Mouse (Mus musculus): ENCODE measurements around the gene Fgfr1op.

Gene Fgfr1op

GRCm38 (mm10) chr17:8232089-8232488, 66.8 kb downstream of the Fgfr1op start:
- no peak for DNase-seq

DNA sequence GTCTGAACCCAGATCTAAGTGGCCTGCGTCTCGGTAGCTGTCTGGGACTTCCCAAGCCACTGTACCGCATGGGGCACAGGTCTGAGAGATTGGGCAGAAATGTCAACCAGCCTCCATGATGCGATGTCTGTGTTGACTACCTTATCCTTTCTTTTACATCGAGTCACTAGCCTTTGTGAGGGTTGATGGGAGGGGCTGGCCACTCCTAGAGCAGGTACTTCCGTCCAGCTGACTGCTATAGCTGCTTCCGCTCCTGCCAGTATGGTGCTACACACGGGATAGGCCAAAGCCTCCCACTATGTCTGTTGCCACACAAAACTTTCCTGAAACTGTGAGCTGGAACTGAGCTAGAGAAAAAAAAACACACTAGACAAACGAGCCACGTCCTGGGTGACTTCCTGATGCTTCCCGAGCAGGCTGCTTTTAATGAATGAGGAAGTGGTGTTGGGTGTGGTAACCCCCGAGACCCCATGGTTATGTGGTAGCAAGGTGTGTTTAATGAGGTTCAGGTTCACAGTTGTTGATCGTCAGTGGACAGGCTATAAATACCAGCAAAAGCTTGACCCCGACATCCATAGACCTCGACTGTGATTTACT, 68.4 kb downstream of the Fgfr1op start:
- DNase-seq = no peak

DNA sequence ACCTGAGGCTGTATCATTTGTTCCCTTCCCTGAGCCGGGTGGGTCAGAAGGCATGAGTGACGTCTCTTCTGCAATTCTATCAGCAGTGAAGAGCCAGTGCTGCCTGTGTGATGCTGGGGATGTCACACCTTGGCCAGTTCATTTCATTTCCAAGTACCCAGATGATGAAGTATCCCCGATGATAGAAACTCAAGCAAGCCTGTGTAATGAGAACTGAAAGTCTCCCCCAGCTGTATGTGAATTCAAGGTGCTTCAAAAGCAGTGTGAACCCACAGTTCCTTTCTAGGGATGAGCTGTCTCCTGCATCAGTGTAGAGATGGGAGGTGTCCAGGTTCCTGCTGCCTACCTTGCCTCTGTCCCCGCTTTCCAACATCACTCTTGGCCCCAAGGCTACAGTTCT, 69.2 kb downstream of the Fgfr1op start:
- no peak for DNase-seq

DNA sequence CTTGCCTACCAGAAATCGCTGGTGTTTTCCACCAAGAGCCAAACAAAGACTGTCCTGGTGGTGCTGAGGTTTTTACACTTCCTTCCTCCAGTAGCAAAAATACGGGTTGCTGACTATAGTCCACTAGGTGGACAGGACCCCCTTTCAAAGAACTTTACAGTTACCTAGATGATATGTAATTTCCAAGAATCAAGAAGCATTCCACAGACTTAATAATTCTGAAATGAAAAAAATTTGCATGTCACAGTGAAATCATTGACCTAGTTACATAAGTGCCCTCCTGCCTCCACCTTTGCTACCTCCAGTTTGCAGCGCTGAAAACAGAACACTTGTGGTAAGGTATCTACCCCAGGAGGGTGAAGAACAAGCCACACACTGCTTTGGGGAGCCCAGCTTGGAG, 70.4 kb downstream of the Fgfr1op start, which contains the start of gene Ccr6:
Gene Ccr6 (plus strand): TSS at position 301 of the 400 bp plus-strand sequence.
- no peak for DNase-seq

DNA sequence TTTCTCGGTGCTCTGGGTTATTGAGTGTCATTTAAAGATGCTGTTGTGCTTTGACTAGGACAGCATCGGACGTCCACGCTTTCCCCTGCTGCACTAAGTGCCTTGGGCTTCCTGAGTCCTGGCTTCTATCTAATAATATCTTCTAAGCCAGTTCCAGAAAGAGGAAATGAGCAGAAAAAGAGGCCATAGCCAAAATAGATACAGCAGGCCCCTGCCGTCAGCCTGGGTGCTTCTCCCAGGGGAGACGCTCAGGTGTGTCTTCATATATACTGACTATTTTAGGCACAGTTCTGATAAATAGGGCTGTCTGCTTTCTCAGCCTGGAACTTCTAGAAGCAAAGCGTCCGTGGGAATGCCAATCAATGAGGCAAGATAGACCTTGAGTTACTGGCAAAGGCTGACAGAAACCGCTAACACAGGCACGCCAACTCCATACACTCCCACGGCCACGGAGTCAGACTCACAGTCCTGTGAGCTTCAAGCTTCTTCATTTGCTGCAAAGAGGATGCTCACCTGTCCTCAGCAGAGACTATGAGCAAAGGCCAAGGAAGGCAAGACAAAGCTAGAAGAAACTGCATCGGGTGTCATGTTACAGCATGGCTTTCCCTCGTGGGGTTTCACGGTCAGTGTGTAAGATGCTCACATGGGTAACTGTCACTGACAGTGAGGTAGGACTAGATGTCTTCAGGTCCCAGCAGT, 72.9 kb downstream of the Fgfr1op start:
- DNase-seq = no peak

- DNase-seq = no peak
Observed at GRCm38 (mm10) chr17:8239561-8239960, 74.3 kb downstream of the Fgfr1op start.

GRCm38 (mm10) chr17:8240517-8240916, 75.2 kb downstream of the Fgfr1op start:
- no peak for DNase-seq

- no peak for DNase-seq
Observed at GRCm38 (mm10) chr17:8241645-8242044, 76.3 kb downstream of the Fgfr1op start.

GRCm38 (mm10) chr17:8242186-8242585, 76.9 kb downstream of the Fgfr1op start:
- DNase-seq = no peak

- no peak for DNase-seq
Observed at GRCm38 (mm10) chr17:8244124-8244523, 78.8 kb downstream of the Fgfr1op start.

DNA sequence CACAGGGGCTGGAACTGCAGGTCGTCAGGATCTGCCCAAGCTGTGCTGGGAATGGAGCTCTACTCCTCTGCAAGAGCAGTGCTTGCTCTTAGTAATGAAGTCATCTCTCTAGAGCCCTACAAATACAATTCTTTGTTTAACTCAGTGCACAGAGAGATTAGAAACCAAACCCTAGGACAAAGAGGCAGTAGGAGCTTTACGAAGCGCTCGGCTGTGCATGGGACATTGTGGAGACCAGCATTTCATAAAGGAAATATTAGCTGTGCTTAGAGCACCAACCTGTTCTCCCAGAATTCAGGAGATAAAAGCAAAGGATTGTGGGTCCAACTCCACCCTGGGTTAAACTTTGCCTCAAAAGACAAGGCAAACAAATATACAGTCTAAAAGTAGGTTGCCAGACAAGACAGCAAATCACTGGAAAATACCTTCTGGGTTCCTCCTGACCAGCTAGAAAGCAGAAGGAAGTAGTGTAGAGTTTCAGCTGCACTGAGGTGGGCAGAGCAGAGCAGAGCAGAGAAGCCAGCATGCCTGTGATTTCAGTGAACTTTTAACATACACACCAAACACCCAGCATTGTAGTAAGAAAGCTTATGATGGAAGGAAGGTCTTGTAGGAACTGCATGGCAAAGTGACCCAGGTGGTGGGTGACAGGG, 80.9 kb downstream of the Fgfr1op start:
- no peak for DNase-seq

Data from cerebellum, adult 9-11 months (tissue).